Mouse (Mus musculus) MEL (cell line): Measurements from ENCODE around the gene Olr1.

ENCODE experiments used
- CTCF ChIP-seq, 3 experiments: IDR thresholded peaks in 2 of 3; conservative IDR thresholded peaks in 1 of 3; 2 replicates each; pipeline ENCODE4 v1.5.1; 2011 to 2012; ENCODE audit warnings: low read length in 3 of 3, low read depth in 2 of 3, mild to moderate bottlenecking in 2 of 3, improper control_type of control experiment in 1 of 3, inconsistent platforms in 1 of 3, mixed read lengths in 1 of 3, moderate library complexity in 1 of 3; ENCODE audit not compliant: control insufficient read depth in 1 of 3, insufficient read depth in 1 of 3, poor library complexity in 1 of 3, severe bottlenecking in 1 of 3
- SIN3A ChIP-seq: IDR thresholded peaks from 2 replicates; pipeline ENCODE4 v1.6.1; 2012; ENCODE audit warnings: low read length, improper control_type of control experiment, inconsistent platforms
- ZMIZ1 ChIP-seq: IDR thresholded peaks from 2 replicates; pipeline ENCODE4 v1.6.1; 2012; ENCODE audit warnings: low read depth, mild to moderate bottlenecking, inconsistent platforms, low read length, improper control_type of control experiment, moderate library complexity

DNA sequence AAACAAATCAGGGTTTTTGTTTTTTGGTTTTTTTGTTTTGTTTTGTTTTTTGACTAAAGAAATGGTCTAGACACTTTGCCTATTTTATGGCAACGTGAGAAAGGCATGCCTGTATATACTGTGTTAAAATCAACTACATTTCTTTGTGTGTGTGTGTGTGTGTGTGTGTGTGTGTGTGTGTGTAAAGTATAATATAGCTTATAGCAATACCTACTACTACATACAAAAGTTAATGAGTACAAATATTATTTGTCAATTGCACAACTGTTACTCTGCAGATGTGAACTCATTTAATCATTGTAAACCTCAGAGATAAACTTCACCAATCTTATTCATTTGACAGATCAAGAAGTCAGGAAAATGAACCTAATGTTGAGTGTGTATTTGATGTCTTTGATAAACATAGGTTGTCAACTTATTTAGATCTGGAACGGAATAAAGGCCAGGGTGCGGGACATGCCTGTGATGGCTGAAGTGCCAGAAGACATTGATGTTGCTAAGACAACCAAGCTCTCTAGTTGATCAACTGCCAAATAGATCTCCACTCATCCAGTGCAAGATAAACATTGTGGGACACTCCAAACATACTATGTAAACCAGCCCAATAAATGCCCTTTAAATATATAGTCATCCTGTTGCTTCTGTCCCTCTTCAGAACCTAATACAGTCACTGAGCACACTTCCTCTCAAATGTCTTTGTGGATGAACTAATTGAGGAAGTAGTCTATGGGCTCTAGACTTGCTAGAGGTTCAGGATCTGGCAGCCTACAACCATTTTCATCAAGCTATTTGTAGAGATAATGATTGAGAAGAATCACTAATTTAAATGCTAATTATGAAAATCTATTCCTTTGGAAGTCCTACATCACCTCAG lies 9.4 kb downstream of the Olr1 start:
- TF ChIP-seq ZMIZ1 (no peak), SIN3A (no peak), CTCF (IDR thresholded peaks at IDR 0.05 in 2 of 3, conservative IDR thresholded peaks at IDR 0.05 in 1 of 3; ENCODE audit: control insufficient read depth in 1 of 3, insufficient read depth in 1 of 3, low read depth in 2 of 3, low read length in 3 of 3, poor library complexity in 1 of 3, severe bottlenecking in 1 of 3) (no peak)
